Mouse (Mus musculus): ENCODE results near the gene Zfp207. TPM values are rescaled to one million over a fixed set of nuclear protein-coding genes. Genes with fewer than 3 reads are reported as not detected.
A peak's percentile ranks its signal among the peaks of the same experiment; 100 is the strongest.
"Not testable (repeated sequence)": the region's sequence is repeated elsewhere in the genome, so short reads cannot be mapped to it uniquely, and the experiment has no call there.

Zfp207 gene
- total RNA-seq, 2 experiments from 2014 or later = 162 to 167 TPM

GRCm38 (mm10) chr11:80407878-80408277 lies 24.8 kb downstream of the Zfp207 start:
- not testable (repeated sequence) for DNase-seq (ENCODE audit: low spot score in 2 of 2)

DNA sequence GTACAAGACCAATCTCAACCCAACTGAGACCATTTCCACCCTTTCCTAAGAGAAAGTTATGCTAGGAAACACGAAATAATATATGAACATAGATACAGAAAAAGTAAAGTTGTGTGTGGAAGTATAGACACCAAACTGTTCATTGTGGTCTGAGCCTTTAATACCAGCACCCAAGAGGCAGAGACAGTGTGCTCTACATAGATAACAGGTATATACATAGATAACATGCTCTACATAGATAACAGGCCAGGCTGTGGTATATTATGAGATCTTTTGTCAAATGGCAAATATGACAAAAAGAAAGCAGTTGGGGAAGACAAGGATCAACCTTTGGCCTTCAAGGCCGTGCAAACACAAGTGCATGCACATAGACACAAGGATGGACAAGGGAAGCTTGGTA lies 27.3 kb downstream of the Zfp207 start:
- DNase-seq (ENCODE audit: low spot score in 2 of 2) = no peak

DNA sequence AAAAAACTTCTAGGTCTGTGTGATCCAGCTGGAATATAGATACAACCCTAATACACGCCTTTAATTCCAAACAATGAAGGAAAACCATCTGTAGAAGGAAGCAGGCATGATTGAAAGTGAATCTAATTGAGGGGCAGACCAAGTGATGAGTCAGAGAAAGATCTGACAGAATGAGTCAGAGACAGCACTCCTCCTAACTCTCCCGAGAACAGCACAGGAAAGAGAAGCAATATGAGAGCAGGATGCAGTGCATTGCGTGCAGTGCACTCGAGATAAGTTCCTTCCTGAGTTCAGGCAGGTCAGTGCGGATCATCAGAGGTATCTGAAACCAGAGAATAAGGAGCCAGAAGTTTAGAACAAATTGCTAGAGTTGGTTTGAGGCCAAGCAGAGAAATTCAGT lies 34.0 kb downstream of the Zfp207 start:
- DNase-seq (ENCODE audit: low spot score in 2 of 2) = no peak

GRCm38 (mm10) chr11:80419743-80420142 lies 36.7 kb downstream of the Zfp207 start:
- DNase-seq (ENCODE audit: low spot score in 2 of 2) = no peak

DNA sequence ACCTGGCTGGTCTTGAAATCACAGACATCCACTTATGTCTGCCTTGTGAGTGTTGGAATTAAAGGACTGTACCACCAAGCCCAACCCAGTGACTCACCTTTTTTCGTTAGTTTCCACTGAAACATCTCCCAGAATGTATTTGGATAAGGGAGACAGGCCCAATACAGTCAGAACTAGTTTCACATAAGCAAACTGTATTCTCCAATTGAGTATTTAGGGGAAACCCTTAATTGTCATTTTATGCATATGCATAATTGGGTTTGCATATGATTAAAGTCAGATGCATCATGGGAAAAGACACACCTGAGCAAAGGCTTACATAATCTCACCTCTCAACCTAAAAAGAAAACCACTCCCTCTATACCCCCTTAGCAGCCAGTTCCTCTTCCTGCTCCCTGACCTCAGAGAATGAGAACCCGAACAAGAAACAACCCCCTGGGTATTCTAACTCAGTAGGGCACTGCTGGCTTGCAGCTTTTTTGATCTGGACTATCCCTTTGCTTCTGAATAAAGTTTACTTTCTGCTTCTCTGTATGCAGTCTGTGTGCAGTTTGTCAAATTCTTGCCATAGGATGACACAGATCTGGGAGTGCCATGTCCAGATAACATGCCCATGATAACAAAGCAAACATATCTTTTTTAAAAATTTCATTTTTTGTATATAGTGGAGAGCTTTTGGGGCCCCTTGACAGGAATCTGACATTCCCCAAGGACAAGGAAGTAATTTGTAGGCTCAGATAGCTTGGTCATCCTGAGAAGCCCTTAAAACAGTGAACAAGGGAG lies 37.3 kb downstream of the Zfp207 start:
- DNase-seq (ENCODE audit: low spot score in 2 of 2) = no peak

- DNase-seq (ENCODE audit: low spot score in 2 of 2) = no peak
Observed at GRCm38 (mm10) chr11:80421421-80422047, 38.5 kb downstream of the Zfp207 start.

- DNase-seq (ENCODE audit: low spot score in 2 of 2) = no peak
Observed at GRCm38 (mm10) chr11:80424691-80425090, 41.6 kb downstream of the Zfp207 start.

DNA sequence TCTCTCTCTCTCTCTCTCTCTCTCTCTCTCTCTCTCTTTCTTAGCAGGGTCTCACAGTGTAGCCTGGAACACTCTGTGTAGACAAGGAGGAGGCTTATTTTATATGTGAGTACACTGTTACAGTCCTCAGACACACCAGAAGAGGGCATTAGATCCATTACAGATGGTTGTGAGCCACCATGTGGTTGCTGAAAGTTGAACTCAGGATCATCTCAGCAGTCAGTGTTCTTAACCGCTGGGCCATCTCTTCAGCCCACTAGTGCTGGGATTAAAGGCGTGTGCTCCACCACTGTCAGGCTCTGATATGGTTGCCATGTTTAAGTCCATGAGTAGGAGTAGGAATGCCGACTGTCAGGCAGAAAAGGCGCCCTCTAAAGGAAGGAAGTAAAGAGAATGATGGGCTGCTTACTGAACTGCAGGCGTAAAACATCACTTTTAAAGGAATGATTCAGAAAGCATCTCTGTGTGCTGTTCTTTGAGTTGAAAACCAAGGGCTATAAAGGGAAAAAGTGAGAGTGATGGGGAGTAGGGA lies 42.2 kb downstream of the Zfp207 start:
- no peak for DNase-seq (ENCODE audit: low spot score in 2 of 2)

- not testable (repeated sequence) for DNase-seq (ENCODE audit: low spot score in 2 of 2)
Observed at GRCm38 (mm10) chr11:80426029-80426813, 43.1 kb downstream of the Zfp207 start.

DNA sequence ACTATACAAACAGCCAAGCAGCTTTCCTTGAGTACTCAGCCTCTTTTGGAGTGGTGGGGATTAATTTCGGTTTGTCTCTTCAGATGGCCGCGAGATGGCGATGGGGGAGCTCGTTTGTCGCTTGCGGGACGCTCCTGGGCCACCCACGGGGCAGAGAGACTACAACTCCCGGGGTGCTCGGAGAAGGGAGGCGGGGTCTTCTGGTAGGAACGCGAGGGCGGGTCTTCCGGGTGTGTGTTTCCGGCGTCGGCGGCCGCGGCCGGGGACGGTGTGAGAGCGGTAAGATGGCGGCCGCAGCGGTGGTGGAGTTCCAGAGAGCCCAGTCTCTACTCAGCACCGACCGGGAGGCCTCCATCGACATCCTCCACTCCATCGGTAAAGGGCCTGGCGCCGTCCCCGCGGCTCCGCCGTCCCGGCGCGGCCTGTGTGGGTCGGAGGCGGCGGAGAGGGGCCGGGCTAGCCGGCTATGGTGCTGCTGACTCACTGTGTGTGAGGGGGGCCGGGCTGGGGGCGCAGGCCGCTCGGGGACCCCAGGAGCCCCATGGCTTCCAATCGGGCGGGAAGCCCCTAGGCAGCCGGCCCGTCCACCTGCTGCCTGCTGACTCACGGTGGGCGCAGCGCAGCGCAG lies 45.4 kb downstream of the Zfp207 start, which contains the start of gene Psmd11:
TSS of gene Psmd11 (plus strand) at position 235 of the 628 bp plus-strand sequence.
- DNase-seq (ENCODE audit: low spot score in 2 of 2) = peak; percentile 91 to 97

- peak in 1 of 2 experiments; percentile 45 for DNase-seq (ENCODE audit: low spot score in 2 of 2)
Observed at GRCm38 (mm10) chr11:80429009-80429475, 46.0 kb downstream of the Zfp207 start.

DNA sequence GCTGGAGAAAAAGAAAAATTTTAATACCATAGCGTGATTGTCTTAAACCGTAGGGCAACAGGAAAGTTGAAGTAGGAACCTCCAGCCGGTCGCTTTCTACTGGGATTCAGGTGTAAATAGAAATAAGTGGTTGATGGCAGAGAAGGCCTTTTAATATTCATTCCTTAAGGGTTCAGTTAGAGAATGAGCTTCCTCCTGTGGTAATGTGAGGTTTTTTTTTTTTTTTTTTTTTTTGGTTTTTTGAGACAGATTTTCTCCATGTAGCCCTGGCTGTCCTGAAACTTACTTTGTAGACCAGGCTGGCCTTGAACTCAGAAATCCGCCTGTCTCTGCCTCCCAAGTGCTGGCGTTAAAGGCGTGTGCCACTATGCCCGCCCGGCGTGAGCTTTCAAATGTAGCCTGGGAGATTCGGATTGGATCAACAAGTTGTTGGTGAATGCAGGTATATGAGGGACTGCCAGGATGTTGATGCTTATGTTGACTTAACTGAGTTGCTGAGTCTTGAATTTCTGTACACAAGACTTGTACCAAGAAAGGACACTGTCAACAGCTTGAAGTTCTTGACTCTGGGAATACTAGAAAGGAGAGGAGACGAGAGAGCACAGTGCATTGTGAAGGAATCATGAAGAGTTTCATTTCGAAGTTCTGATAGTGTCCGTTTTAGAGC lies 46.6 kb downstream of the Zfp207 start:
- DNase-seq (ENCODE audit: low spot score in 2 of 2) = no peak

GRCm38 (mm10) chr11:80430366-80430910 lies 47.4 kb downstream of the Zfp207 start:
- no peak for DNase-seq (ENCODE audit: low spot score in 2 of 2)

- DNase-seq (ENCODE audit: low spot score in 2 of 2) = no peak
Observed at GRCm38 (mm10) chr11:80446916-80447315, 63.8 kb downstream of the Zfp207 start.

- no peak for DNase-seq (ENCODE audit: low spot score in 2 of 2)
Observed at GRCm38 (mm10) chr11:80449859-80450258, 66.8 kb downstream of the Zfp207 start.

DNA sequence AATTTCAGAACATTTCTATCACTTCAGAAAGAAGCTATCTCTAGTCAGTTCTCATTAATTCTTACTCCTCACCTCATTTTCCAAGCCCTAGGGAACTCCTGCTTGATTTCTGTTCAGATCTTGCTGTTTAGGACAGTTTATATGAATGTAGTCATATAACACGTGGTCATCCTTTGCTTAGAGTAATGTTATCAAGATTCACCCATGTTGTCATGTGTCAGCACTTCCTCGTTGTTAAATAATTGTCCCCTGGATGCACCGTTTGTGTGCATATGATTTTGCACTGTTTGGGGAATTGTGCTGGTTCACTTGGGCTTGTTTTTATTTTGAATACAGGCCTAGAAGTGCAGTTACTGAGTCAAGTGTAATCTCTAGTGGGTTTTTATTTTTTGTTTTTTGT lies 69.2 kb downstream of the Zfp207 start:
- no peak for DNase-seq (ENCODE audit: low spot score in 2 of 2)

DNA sequence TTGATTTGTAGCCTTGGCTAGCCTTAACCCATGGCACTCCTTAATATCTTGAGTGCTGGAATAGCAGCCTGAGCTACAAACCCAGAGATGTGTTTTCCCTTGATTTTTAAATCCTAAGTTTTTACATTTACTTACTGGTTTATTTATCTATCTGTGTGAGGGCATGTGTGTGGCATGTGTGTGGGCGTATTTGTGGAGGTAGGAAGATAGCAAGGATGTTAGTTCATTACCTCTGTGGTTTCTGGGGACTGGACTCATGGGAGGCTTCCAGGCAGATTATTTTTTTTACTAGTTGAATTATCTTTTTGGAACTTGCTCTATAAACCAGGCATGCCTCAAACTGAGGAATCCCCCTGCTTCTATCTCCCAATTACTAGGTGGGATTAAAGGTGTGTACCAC lies 70.1 kb downstream of the Zfp207 start:
- DNase-seq (ENCODE audit: low spot score in 2 of 2) = no peak
